In genomic region chr2:114727197-114727596, GRCm38 (mm10) we compare ENCODE assay signal across 28 mouse cellular contexts.
"Had no signal": no experiment of that assay in that cellular context is flagged by ENCODE, and none has a peak within 500 bp of the region (broad histone marks: within the 10 kb centered on the region; RNA-seq: fewer than 3 reads in every experiment).

No protein-coding gene starts in this region.

- H3K27ac ChIP-seq: embryonic facial prominence, embryonic 10.5 days; embryonic facial prominence, embryonic 12.5 days; embryonic facial prominence, embryonic 13.5 days; embryonic facial prominence, embryonic 15.5 days; forebrain, embryonic 10.5 days; forebrain, embryonic 12.5 days; forebrain, embryonic 13.5 days; forebrain, embryonic 15.5 days; gastrocnemius, adult 2 months; heart, adult 2 months; heart, embryonic 10.5 days had no signal

- H3K9ac ChIP-seq: embryonic facial prominence, embryonic 12.5 days; embryonic facial prominence, embryonic 13.5 days; embryonic facial prominence, embryonic 15.5 days; forebrain, embryonic 12.5 days; forebrain, embryonic 13.5 days; forebrain, embryonic 15.5 days; forebrain, postnatal 0 days; heart, embryonic 12.5 days had no signal

- H3K27me3 ChIP-seq: embryonic facial prominence, embryonic 12.5 days; embryonic facial prominence, embryonic 13.5 days; embryonic facial prominence, embryonic 15.5 days; forebrain, embryonic 12.5 days; forebrain, embryonic 13.5 days; forebrain, embryonic 15.5 days; heart, embryonic 12.5 days had no signal

- H3K4me2 ChIP-seq: embryonic facial prominence, embryonic 12.5 days; embryonic facial prominence, embryonic 13.5 days; embryonic facial prominence, embryonic 15.5 days; forebrain, embryonic 12.5 days; forebrain, embryonic 13.5 days; forebrain, embryonic 15.5 days; heart, embryonic 11.5 days; heart, embryonic 12.5 days had no signal

- ATAC-seq: forebrain, embryonic 13.5 days; forebrain, embryonic 14.5 days; forebrain, embryonic 15.5 days; forebrain, postnatal 0 days had no signal

- H3K4me3 ChIP-seq: embryonic facial prominence, embryonic 10.5 days; embryonic facial prominence, embryonic 12.5 days; embryonic facial prominence, embryonic 13.5 days; embryonic facial prominence, embryonic 15.5 days; erythroblast, embryonic 14.5 days; forebrain, embryonic 10.5 days; forebrain, embryonic 12.5 days; forebrain, embryonic 13.5 days; forebrain, embryonic 15.5 days; gastrocnemius, adult 2 months; heart, adult 2 months; heart, embryonic 10.5 days; heart, embryonic 12.5 days had no signal

- H3K36me3 ChIP-seq: embryonic facial prominence, embryonic 10.5 days; embryonic facial prominence, embryonic 12.5 days; embryonic facial prominence, embryonic 13.5 days; embryonic facial prominence, embryonic 15.5 days; forebrain, embryonic 10.5 days; forebrain, embryonic 12.5 days; forebrain, embryonic 15.5 days; heart, embryonic 10.5 days; heart, embryonic 12.5 days had no signal

- H3K4me1 ChIP-seq: embryonic facial prominence, embryonic 10.5 days; embryonic facial prominence, embryonic 12.5 days; embryonic facial prominence, embryonic 13.5 days; embryonic facial prominence, embryonic 15.5 days; forebrain, embryonic 10.5 days; forebrain, embryonic 12.5 days; forebrain, embryonic 13.5 days; heart, embryonic 12.5 days had no signal

- DNase-seq: cerebellum, adult 9-11 months; cerebellum, postnatal 10 days; cerebellum, postnatal 14 days; cerebellum, postnatal 25 days; cerebellum, postnatal 36 days; embryo, embryonic 11 days; forebrain, postnatal 0 days; gastrocnemius, adult 2 months; gastrocnemius, postnatal 10 days; gastrocnemius, postnatal 14 days; gastrocnemius, postnatal 25 days; gastrocnemius, postnatal 36 days; heart, adult 11 months; heart, adult 18-20 months; heart, adult 2 months had no signal

- H3K9me3 ChIP-seq: embryonic facial prominence, embryonic 10.5 days; embryonic facial prominence, embryonic 12.5 days; embryonic facial prominence, embryonic 13.5 days; embryonic facial prominence, embryonic 15.5 days; forebrain, embryonic 10.5 days; forebrain, embryonic 12.5 days; forebrain, embryonic 13.5 days; forebrain, embryonic 15.5 days; heart, embryonic 10.5 days; heart, embryonic 12.5 days had no signal
